Mouse (Mus musculus) testis, adult 2 months (tissue): ENCODE measurements around the gene Capzb.

Source experiments
- CTCF ChIP-seq: fragments of 200-500 bp; IDR thresholded peaks from 2 replicates; pipeline ENCODE4 v1.5.1; 2012; ENCODE audit warnings: low read depth, mild to moderate bottlenecking, inconsistent platforms, low read length, moderate library complexity; ENCODE audit not compliant: control insufficient read depth, insufficient read depth, insufficient replicate concordance
- POLR2A ChIP-seq: fragments of 200-500 bp; IDR thresholded peaks from 2 replicates; pipeline ENCODE4 v1.6.1; 2012; ENCODE audit warnings: low read depth, mild to moderate bottlenecking, inconsistent platforms, low read length, moderate library complexity; ENCODE audit not compliant: control insufficient read depth

GRCm38 (mm10) chr4:139302241-139302640, 109.5 kb downstream of the Capzb start:
- TF ChIP-seq CTCF: no peak
- no peak for TF ChIP-seq POLR2A
